Mouse (Mus musculus) urinary bladder, postnatal 4 days (tissue): Measurements from ENCODE around the gene Gins3.
"Not testable (repeated sequence)": the region's sequence is repeated elsewhere in the genome, so short reads cannot be mapped to it uniquely, and the experiment has no call there.

ENCODE experiments used
- DNase-seq, 2 experiments: peaks; one replicate each; pipeline ENCODE4 v3.0.0; 2021 to 2022; ENCODE audit warnings: low spot score in 2 of 2

Gins3 gene

DNA sequence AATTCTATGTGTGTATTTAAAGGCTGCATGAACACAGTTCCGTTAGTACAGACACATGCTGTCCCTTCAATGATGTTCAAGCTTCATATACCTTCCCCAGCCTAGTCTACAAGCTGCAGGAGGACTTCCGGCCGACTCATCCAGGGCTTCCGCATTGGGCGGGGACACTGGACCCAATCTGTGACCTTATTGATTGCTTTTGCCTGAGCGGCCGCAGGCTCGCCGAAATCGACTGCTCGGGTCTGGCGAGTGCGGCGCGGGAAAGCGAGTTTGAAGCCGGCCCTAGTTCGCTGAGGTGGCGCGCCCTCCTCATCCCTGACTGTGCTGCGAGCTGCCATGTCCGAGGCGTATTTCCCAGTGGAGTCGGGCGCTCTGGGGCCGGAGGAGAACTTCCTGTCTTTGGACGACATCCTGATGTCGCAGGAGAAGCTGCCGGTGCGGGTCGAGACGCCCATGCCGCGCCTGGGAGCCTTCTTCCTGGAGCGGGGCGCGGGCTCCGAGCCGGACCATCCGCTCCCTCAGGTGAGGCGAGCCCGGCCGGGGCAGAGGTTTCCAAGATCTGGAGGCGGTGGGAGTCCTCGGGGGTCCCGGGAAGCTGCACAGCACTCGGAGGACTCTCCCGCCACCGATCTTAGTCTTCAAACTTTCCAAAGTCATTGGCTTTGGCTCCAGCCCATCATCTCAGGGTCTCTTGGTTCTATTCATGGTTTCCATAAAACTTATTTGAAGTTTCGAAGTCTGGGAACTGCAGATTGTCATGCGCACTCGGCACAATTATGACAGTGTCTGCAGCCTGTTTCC is at the start of gene Gins3:
Gene Gins3 (plus strand): TSS at position 192 of the 801 bp plus-strand sequence.
- peak; percentile 88 to 90 for DNase-seq

DNA sequence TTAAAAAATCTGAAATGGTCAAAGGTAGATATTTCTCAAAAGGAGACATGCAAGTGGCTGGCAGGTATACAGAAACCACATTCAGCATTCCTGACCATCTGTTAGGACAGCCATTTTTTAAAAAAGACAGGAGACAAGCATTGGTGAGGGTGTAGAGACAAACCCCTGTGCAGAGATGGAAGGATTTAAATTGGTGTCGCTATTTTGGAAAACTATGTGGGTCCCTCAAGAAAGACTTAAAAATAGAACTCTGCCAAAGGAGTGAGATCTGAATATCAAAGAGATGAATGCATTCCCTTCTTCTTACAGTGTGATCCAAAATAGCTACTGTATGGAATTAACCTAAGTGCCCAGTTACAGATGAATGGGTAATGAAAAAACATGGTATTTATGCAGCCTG is 45.9 kb upstream of the Gins3 start:
- DNase-seq: no peak

DNA sequence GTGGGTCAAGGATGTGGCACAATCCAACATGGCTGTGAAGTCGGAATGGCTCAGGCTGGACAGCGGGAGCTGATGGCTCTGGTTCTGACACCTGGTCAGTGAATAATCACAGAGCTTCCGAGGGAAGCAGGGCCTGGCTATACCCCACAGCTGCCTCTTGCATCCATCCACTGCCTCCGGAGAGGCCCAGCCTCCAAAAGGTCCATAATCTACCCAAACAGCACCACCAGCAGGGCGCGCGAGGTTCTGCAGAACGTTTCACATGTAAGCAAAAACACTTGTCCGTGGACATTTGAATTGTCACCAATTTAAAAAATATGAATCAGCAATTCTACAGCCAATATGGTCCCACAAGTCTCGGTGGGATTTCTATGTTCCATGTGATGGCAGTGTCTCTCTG is 44.0 kb upstream of the Gins3 start:
- no peak for DNase-seq

DNA sequence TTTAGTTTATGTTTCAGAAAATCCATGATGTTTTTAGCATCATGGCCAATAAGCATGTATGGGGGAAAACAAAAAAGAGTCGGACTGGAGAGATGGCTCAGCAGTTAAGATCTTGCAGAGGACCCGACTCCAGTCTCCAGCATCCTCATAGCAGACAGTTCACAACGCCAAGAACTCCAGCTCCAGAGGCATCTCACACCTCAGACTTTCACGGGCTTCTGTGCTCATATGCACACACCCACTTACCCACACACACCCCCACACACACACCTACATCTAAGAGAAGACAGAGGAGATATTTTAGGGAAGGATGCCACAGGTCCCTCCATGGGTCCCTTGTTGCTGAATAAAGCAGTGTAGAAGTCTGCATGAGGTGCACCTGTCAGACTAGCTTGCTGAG is 42.7 kb upstream of the Gins3 start:
- no peak for DNase-seq

DNA sequence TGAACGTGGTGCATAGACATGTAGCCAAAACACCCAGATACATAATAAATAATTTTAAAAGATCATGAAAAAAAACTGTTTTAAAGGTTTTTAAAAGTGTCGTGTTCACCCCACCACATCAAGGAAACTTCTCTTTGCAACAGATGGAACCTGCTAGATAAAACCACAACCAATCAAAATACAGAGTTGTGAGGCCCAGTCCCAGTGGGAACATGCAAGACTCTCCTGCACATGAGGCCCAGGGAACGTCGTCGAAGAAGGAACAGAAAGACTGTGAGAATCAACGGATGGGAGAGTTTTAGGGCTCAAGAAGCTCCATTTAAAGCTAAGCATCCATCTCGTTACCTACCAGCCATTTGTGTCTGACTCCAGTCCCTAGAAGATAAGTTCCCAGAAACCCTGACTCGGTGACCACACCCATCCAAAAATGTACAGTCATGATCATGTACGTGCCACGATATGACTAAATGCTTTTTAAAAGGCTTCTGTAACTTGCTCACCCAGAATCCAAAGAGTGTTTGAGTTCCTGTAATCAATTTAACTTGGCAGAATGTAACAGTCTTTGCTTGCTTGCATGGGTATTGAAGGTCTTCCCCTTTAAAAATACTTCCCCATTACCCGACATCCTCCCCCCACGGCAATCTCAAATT is 41.0 kb upstream of the Gins3 start:
- no peak for DNase-seq

DNA sequence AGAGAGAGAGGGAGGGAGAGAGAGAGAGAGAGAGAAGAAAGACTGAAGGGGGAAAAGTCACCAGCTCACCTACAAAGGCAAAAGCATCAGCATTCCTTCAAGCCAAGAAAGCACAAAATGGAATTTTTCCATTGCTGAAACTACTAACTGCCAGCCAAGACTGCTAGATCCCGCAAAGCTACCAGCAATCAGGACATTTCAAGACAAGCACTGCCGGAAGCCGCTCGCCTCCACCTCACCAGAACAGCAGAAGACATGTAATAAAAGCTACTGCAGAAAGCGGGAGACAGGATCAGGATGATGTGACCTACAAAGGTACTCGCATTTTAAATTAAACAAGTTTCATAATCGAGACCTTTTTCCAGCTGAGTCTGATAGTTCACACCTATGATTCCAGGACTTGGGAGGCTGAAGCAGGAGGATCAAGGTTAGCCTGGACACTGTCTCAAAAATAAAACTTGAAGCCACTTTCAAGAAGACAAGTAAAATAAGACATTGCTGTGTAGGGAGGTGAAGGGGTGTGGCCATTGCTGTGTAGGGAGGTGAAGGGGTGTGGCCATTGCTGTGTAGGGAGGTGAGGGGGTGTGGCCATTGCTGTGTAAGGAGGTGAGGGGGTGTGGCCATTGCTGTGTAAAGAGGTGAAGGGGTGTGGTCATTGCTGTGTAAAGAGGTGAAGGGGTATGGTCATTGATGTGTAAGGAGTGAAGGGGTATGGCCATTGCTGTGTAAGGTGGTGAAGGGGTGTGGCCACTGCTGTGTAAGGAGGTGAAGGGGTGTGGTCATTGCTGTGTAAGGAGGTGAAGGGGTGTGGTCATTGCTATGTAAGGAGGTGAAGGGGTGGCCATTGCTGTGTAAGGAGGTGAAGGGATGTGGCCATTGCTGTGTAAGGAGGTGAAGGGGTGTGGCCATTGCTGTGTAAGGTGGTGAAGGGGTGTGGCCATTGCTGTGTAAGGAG is 39.5 kb upstream of the Gins3 start:
- no peak for DNase-seq

DNA sequence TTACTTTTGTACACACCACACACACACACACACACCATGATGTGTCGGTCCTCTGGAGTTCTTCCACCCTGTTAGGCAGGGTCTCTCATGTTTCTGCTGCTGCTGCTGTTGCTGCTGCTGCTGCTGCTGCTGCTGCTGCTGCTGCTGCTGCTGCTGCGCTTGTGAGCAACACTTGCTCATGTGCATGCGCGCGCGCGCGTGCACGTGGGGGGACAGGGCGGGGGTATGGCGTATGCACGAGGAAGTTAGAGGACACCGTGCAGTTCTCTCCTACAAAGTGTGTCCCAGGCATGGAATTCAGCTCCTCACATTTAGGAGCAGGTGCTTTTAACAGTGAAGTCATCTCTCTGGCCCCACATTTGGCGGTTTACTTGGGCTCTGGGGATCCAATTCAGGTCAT is 38.1 kb upstream of the Gins3 start:
- DNase-seq: no peak

DNA sequence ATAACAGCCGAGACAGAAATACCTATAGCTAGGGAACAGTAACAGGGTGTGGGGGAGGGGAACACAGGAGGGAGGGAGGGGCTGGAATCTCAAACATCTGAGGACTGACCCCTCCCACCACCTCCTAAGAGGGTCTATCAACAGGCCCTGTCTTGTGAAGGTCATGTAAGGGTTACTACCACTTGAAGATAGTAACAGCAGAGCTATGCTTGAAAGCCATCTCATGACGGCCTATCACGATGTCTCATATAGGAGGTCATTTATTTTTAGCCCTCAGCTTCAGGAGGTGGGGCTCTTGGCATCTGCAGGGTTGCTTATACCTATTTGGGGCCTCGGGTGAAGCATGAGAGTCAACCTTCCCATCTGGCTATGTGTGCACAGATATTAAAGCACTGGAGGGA is 36.4 kb upstream of the Gins3 start:
- no peak for DNase-seq

DNA sequence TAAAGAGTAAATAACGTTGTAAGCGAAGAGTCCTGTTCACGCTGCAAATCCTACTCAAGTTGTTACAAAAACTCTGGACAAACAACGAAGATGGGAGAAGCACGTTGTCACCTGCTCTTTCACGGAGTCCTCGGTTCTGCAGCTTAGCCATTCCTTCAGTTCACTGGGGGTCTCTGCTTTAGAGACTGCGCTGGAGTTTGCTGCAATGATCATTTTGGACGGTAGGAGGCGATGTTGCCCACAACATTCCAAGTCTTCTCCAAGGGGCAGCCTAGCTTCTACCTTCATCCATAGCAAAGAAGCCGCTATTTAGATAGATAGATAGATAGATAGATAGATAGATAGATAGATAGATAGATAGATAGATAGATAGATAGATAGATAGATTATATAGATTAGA is 33.4 kb upstream of the Gins3 start:
- DNase-seq: peak in 1 of 2 experiments; percentile 68

DNA sequence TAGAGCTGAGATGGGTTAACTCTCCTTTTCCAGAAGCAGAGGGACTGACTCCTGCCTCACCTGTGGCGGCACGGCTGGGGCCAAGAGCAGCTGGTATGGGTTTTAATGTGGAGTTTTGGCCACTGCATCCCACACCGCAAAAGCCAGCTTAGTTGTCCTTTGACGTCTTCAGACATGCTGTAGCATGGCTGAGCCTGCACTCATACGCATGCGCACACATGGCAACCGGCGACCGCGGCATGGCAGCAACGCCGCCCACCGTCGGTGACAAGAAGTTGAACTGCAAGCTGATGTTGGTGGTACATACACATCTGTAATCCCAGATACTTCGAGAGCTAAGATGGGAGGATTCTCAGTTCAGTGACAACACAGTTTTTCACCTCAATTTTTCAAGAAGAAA is 31.9 kb upstream of the Gins3 start:
- no peak for DNase-seq

DNA sequence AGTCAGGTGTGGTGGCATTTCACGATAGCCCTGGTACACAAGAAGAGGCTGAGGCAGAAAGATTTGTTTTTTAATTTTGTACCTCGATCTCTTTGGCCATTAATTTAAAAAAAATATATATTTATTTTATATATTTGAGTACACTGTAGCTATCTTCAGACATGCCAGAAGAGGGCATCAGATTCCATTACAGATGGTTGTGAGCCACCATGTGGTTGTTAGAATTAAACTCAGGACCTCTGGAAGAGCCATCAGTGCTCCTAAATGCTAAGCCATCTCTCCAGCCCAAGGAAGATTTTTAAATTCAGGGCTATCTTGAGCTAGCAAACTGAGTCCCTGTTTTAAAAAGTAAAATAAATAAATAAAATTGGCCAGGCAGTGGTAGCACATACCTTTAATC is 31.1 kb upstream of the Gins3 start:
- DNase-seq: no peak

DNA sequence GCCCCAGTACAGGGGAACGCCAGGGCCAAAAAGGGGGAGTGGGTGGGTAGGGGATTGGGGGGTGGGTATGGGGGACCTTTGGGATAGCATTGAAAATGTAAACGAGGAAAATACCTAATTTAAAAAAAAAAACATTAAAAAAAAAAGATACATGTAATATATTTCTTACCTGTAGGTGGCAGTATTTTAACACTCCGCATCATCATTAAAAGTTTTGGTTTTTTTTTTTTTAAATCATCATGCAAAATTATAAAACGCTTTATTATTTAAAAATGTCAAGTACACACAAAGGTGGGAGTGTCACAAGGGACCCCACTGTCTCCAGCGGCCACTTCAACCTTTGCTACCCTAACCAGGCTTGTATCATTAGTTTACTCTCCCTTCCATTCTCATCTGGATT is 26.7 kb upstream of the Gins3 start:
- DNase-seq: not testable (repeated sequence)

DNA sequence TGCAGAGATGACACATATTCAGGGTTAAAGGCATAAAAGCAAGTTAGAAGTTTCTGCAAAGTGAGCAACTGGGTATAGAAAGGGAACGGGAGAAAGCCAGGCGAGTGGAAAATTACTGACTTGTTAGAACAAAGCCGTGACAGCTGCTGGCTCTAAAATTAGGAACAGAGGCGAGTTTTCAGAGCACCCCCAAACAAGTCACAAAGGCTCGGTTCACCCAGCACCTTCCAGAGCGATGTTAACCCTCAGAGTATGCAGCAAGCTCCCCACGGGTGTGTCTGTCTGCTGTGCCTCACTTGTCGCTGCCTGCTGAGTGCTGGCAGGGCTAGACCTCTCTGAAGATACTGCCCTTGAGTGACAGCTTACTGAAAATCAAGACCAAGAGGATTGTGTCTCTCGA is 26.0 kb upstream of the Gins3 start:
- no peak for DNase-seq

DNA sequence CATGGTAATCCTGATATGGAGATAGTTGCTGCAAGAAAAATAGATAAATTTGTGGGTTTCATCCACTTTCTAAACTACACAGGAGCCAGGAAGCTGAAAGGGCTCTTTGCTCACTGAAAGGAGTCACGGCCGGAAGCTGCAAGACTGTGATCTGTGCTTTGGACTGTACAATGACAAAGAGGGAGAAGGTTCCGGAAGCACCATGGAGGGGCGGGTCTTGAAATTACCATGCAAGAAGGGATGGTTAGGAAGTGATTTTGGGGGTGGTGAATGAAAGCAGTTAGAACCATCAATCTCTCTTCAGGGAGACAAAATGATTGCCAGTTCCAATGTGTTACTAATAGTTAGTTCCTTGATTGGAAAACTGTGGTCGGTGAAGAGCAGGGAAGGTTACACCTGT is 23.8 kb upstream of the Gins3 start:
- DNase-seq: no peak

DNA sequence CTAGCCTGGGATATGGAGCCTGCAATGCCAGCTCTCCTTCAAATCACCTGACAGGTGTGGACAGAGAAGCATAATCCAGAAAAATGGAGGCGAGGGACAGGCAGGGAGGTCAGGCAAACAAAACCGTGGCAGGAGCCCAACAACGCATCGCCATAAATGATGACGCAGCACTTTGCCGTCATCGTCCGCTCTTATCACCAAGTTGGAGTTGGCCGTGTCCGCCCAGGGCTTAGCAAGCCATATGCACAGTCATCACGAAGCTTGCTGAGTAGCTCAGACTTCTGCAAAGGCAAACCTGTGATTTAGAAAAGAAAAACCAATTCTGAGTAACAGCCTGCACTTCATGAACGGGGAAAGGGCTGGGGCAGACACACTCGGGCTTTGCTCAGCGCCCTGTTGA is 22.5 kb upstream of the Gins3 start:
- no peak for DNase-seq

DNA sequence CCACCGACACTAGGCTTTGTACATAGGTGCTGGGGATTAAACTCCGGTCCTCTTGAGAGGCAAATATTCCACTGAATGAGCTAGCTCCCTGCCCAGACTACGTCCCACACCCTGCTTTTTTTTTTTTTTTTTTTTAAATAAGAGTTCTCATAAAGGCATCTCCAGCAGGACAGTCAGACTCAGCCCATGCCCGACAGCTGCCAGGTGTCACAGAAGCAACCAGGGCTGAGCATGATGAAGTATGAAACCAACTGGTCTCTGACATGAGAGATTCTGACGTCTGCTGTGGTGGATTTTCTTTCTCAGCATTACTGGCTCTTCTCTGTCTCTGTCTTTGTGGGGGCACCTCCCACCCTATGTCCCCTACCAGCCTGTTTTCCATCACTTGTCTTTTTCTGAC is 21.5 kb upstream of the Gins3 start:
- DNase-seq: no peak

DNA sequence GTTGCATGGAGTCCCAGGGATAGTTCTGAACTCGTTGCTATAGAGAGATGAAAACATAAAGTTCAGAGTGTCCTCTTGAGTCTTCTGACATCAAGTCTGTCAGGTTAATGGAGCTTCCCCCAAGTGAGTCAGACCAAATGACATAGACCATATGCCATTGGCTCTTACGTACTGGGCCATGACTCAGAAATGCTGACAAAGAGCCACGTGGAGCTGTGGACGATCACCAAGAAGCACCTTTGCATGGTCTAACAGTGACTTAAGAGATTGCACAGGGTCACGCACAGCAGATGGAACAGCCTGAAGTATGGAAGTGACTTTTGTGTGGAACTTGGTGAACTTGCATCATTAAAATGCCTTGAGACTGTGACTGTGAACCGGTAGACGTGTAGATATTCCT is 16.9 kb upstream of the Gins3 start:
- no peak for DNase-seq

DNA sequence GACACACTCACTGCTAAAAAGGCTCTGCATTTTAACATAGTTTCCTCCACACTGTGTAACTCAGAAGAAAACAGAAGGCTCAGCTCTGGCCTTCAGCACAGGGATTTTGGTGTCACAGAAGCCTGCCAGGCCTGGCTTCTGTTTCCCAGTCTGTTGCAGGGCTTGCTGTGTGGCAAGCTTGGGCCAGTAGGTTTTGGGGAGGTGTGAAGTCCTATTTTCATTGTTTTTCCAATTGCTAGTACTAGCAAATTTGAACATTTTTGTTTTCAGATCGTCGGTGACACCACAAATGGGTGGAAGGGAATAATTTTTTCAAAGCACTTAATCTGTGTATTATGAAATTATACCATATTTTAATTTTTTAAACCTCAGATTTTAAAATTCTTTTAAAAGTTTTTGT is 13.2 kb upstream of the Gins3 start:
- DNase-seq: no peak

DNA sequence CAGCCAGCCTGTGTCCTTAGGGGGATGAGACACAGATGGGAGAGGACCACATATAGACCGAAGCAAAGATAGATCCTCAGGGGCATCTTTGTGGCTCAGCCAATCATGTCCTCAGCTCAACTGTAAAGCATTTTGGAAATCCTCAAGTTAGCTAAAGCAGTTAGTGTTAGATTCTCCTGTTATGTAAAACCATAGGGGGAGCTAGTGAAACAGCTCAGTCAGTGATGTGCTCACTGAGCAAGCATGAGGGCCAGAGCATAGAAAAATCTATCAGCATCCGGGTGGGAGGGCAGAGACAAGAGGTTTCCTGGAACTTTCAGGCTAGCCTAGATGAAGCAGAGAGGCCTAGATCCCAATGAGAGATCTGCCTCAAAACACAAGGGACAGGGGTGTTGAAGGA is 8.4 kb upstream of the Gins3 start:
- no peak for DNase-seq

DNA sequence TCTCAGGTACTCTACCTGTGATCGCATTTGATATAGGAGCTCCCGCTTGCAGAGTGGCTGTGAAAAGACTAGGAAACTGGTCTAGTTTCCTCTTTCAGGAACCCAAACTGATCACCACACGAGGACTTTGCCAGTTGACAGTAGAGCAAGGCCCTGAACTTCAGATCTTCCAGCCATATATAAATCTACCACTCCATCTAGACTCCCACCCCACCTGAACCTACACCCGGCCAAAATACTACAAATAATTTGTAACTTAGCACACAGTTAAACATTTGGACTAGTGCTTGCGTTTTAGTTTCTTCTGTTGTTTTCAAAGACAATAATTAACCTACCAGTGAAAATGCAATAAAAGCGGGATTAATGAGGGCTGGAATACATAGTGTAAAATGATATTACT is 413 bp upstream of the Gins3 start:
- DNase-seq: no peak

DNA sequence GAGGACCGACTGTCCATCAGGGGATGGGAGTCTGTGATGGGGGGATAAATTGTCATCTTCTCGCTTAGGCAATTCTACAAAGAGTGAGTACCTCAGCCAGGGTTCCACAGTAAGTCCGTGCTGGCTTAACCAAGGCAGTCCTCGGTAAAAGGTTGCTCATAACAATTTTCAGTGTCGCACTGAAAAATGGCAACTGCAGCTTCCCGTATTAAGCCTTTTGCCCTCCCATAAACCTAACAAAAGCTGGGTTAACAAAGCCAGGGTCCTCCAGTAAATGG is 749 bp downstream of the Gins3 start:
- DNase-seq: no peak

DNA sequence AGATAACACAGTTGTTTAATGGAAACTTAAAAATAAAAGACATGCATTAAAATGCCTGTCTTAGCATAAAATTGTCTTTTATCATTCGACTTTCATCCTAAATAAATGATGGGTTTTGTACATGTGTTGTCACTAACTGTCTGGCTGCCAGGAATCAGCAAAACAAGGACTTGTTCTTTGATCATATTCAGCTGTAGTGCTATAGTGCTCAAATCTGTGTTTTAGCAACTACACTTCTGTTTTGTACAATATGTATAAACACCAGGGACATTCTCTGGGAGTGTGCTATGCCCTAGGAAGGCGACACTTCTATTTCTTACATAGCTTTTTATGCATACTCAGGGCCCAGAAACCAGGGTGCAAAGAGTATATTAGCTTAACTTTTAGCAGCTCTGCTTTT is 11.7 kb downstream of the Gins3 start:
- no peak for DNase-seq

DNA sequence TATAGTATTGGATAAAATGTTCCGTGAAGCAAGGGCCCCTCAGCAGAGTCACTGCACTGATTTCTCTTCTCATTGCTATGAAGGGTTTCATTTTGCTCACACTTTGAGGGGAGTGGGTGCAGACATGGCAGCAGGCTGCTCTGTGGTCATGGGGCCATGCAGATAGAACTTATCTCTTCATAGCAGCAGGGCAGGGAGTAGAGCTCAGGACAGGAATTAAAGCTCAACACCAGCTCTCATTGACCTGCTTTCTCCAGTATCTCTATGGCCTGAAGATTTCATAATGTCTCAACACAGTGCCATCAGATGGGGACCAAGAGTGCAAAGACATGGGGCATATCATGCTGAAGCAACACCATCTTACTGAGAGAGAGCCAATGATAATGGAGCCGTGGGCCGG is 15.0 kb downstream of the Gins3 start:
- no peak for DNase-seq
